Mouse (Mus musculus) large intestine, adult 2 months (tissue): Measurements from ENCODE around the gene Ube2s. TPM values are rescaled to one million over a fixed set of nuclear protein-coding genes. Genes with fewer than 3 reads are reported as not detected.
"Not testable (repeated sequence)": the region's sequence is repeated elsewhere in the genome, so short reads cannot be mapped to it uniquely, and the experiment has no call there.

Experiments used
- DNase-seq: peaks from one replicate; pipeline ENCODE4 v3.0.0-alpha.2; 2012; ENCODE audit warnings: low read depth, low spot score
- WGBS: fragments of 180-500 bp; shearing (Covaris S2); methylation state at CpG from one replicate; pipeline ENCODE4 v1.1.7; 2018; 5-methylcytosine and 5-hydroxymethylcytosine counted together
- polyA plus RNA-seq: library from polyadenylated mRNA; depleted of rRNA; stranded (reverse); fragments of >200 nt; gene quantifications from 2 replicates; pipeline ENCODE4 v1.2.3, GENCODE M21; 2012; rRNA removed

The Ube2s gene
- polyA plus RNA-seq: 348 and 501 TPM in 2 replicates

DNA sequence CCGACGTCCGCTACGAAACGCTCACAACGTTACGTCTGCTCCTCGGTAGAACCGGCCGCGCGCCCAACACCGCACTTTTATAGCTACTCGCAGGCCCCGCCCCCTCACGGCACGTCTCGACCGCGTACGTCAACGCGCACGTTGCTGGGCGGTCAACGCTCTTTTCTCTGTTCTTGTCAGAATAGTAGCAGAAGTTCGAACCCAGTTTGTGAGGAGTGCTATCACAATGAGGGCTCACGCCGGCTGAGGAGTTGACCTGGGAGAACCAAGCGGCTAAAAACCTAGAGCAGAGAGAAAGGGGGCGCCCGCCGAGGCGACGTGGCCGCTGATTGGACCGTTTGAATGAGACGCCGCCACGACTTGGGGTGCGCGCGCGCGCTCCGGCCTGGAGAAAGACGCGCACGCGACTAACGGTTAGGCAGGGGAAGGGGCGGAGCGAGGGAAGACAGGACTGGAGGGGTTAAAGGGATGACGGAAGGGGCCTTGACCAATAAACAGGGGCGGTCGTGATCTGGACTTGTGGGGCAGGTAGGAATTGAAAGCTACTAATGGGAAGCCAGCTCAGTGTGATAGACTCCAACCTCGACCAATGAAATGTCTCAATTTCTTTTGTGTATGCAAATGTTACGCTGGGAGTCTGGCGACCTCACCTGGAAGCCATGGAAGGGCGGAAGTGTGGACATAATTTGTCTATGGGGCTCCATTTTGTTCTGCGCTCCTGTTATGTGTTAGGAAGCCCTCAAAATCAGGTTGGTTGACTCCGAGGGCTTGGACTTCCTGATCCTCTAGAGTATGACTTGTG lies at the start of gene Ube2s:
TSS of gene Ube2s (minus strand) at position 288 of the 802 bp plus-strand sequence.
- peak; percentile 99 for DNase-seq
- WGBS: under 1% methylated on average over 62 of the region's 62 CpGs

GRCm38 (mm10) chr7:4860926-4861325 lies 48.5 kb upstream of the Ube2s start:
- not testable (repeated sequence) for DNase-seq
- 77% methylated on average over 3 of the region's 3 CpGs for WGBS

- DNase-seq: no peak
- WGBS: 45% methylated on average over 12 of the region's 12 CpGs
Measured at GRCm38 (mm10) chr7:4859418-4859978, 47.1 kb upstream of the Ube2s start.

DNA sequence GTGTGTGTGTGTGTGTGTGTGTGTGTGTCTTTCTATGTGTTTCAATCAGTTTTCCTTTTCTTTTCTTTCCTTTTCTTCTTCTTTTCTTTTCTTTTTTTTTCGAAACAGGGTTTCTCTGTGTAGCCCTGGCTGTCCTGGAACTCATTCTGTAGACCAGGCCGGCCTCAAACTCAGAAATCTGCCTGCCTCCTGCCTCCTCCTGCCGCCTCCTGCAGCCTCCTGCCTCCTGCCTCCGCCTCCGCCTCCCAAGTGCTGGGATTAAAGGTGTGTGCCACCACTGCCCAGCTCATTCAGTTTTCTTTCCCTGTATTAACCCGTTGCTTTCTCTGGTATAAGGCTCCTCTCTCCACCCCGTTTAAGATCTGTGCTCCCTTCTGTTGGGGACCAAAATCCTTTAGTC lies 44.9 kb upstream of the Ube2s start:
- 76% methylated on average over 7 of the region's 7 CpGs for WGBS
- no peak for DNase-seq

GRCm38 (mm10) chr7:4856508-4856907 lies 44.1 kb upstream of the Ube2s start:
- DNase-seq: no peak
- 90% methylated on average over 9 of the region's 9 CpGs for WGBS

DNA sequence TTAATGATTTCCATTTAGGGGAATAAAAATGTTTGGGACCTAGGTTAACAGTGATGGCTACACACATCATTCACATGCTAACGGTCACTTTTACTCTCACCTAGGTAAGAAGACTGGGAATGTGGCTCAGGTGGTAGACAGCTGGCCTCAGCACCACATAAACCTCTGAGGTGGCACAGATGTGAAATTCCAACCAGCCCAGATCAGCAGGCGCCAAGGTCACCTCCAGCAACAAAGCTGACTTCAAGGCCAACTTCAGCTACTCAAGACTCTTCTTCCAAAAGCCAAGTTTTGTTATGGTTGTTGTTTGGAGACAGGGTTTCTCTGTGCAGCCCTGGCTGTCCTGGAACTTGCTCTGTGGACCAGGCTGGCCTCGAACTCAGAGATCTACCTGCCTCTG lies 41.2 kb upstream of the Ube2s start:
- DNase-seq: no peak
- 80% methylated on average over 3 of the region's 3 CpGs for WGBS

DNA sequence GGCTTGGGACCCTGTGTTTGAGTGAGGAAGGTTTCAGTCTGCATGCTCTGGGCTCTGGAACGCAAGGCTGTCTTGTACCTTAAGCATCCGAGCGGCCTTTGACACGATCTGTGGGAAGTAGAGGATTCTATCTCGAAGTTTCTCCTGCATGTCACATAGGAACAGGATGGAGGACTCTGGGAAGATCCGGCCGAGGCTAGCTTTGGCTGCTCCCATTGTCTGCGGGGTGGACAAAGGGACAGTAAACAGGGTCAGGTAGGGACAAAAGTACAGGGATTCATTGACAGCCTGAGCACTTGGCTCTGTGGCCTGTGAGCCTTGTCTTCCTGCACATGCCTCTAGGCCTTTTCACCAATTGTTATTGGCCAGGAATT lies 38.9 kb upstream of the Ube2s start:
- WGBS: 77% methylated on average over 8 of the region's 8 CpGs
- no peak for DNase-seq

GRCm38 (mm10) chr7:4850621-4851314 lies 38.4 kb upstream of the Ube2s start:
- 83% methylated on average over 11 of the region's 11 CpGs for WGBS
- no peak for DNase-seq

DNA sequence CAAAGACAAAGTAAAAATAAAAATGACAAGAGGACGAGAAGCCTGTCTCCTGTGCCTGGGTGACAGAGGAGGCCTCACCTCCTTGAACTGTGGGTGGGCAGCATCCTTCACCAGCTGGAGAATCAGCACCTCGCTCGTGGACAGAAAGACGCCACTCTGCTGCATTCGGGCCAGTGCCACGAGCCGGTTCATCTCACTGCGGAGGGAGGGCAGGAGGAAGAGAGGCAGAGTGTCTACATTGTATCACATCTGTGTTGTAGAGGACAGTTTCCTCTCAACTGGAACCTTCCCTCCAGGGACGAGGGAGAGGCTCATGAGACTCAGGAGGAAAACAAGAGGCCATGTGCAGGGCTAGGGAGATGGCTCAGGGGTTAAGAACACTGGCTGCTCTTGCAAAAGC lies 37.0 kb upstream of the Ube2s start:
- no peak for DNase-seq
- WGBS: 69% methylated on average over 9 of the region's 9 CpGs

- no peak for DNase-seq
- WGBS: 7% methylated on average over 13 of the region's 13 CpGs
Measured at GRCm38 (mm10) chr7:4844917-4845309, 32.5 kb upstream of the Ube2s start.

DNA sequence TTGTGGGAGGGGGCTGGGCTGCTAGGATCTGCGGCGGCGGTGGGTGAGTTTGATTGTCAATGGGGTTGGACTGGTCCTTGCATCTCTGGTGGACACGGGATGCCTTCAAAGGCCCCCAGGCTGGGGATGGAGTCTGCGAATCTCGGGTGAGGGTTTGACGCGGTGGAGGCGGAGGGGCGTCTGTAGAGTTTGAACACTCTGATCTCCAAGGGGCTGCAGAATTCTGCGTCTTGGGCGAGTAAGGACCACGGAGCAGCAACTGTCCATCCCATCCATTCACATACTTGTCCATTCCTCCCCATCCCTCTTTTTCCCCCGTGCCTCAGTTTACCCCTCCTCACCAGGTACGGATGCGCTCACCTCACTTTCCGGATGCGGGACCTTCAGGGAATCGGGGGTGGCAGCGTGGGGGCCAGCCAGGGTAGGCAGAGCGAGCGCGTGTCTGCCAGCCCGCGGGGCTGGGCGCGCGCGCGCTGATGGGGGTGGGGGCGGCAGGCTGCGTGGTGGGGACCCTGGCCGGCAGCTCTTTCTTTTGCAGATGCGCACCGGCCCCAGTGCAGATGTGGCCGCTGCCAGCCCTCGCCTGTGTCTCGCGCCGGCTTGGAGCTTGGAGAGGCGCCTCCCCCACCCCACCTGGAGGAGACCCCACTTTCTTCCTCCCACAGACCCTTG lies 32.0 kb upstream of the Ube2s start, which contains the start of gene Shisa7:
TSS of gene Shisa7 (minus strand) at position 452 of the 672 bp plus-strand sequence.
- no peak for DNase-seq

DNA sequence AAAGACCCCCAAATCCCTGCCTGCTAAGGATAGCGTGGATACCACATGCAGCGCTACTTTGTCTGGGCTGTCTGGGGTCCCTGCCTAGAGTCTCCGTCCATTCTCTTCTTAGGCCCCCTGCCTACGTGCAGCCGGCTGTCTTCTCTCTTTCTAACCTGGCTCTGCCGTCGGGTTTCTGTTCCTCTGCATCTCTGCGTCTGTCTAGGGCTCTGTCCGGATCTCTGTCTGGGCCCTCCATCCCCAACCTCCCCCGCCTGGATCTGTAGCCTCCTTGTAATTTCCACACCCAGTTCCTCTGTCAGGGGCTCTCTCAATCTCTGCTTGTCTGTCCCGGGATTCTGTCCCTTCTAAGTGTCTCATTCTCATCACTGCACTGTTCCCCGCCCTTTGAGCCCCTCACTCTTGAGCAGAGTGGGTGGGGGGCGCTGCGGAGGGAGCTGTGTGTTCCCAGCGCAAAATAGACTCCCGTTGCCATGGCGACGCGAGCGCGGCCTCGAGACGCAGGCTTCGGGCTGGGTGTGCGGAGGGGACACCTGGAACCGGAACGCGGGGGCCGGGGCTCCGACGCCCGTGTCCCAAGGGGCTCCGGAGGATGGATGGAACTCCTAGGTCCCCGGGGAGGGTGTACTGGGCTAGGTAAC lies 31.3 kb upstream of the Ube2s start:
- 3% methylated on average over 34 of the region's 34 CpGs for WGBS

More for the DNA sequence above, 32.0 kb upstream of the Ube2s start, which contains the start of gene Shisa7:
- 4% methylated on average over 41 of the region's 41 CpGs for WGBS

GRCm38 (mm10) chr7:4842634-4843131 lies 30.3 kb upstream of the Ube2s start:
- DNase-seq: no peak
- under 1% methylated on average over 16 of the region's 16 CpGs for WGBS

More for the DNA sequence above, 31.3 kb upstream of the Ube2s start:
- DNase-seq: no peak

DNA sequence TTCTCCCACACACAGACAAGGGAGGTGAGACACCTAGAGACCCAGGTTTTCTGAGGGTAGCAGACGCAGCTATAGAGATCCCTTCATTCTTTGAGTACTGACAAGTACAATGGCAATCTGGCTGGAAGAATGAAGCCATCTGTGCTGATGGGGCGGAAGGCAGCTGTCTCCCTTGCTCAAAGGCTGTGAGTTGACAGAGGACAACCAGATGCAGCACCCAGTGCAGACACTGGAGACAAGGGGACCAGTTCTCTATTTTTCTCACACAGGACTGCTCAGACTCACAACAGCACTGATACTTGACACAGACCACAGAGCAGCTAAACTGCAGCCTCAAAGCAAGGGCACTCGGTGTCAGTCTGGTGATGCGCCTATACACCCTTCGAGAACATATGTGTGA lies 29.7 kb upstream of the Ube2s start:
- DNase-seq: no peak
- WGBS: 58% methylated on average over 5 of the region's 5 CpGs

DNA sequence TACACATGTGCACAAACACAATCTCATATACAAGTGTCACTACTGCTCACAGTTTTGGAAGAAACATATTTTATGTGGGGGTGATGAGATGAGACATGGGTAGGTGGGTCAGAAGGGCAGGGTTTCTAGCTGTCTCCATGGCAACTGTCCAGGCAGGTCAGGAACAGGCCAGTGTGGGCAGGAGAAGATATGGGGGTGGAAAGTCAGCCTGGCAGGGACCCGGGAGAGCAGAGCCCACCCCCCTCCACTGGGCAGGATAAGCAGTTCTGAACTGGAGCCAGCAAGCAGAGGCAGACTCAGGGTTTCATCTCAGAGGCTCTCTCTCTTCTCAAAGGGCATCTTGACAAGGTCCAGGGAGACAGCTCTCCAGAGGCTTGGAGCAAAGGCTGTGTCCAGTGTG lies 25.2 kb upstream of the Ube2s start:
- WGBS: 9% methylated on average over 1 of the region's 1 CpGs
- DNase-seq: no peak

GRCm38 (mm10) chr7:4836351-4836792 lies 24.0 kb upstream of the Ube2s start:
- under 1% methylated on average over 51 of the region's 51 CpGs for WGBS
- DNase-seq: no peak

- no peak for DNase-seq
- 2% methylated on average over 34 of the region's 34 CpGs for WGBS
Measured at GRCm38 (mm10) chr7:4835631-4836327, 23.4 kb upstream of the Ube2s start.

DNA sequence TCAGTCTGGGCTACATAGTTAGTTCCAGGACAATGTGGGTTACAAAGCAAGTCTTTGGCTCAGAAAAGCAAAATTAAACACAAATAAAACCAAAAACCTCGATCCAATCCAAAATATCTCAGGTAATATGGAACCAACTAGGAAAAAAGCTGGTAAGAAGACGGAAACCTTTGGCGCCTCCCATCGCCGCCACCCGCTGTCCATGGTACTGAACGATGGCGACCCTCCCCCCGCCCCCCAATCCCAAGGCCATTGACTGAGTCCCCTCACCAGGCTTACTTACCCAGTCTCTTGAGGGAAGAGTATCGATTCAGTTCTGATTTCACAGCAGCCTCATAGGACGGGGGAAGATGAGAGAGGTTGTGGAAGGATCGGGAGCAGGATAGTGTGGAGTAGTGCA lies 18.1 kb upstream of the Ube2s start:
- no peak for DNase-seq

GRCm38 (mm10) chr7:4825365-4825764 lies 13.0 kb upstream of the Ube2s start:
- WGBS: 41% methylated on average over 4 of the region's 4 CpGs

More for the DNA sequence above, 18.1 kb upstream of the Ube2s start:
- 27% methylated on average over 12 of the region's 12 CpGs for WGBS

More at GRCm38 (mm10) chr7:4825365-4825764, 13.0 kb upstream of the Ube2s start:
- no peak for DNase-seq
